In genomic region chr3:50224390-50225114, GRCm38 (mm10) we compare ENCODE assay signal across 25 mouse cellular contexts.
DNase-seq lines count a peak whose midpoint lies in the region; ATAC-seq and TF ChIP-seq lines count a peak whose summit lies in the region.
"Had no signal": no experiment of that assay in that cellular context is flagged by ENCODE, and none has a peak within 500 bp of the region (broad histone marks: within the 10 kb centered on the region; RNA-seq: fewer than 3 reads in every experiment).

No protein-coding gene starts in this region.

- DNase-seq in kidney, adult 9 months: no peak
- peak; percentile 5 for DNase-seq in lung, embryonic 14.5 days
- DNase-seq in lung, adult 18-20 months: no peak
- no peak for DNase-seq in MEL (ENCODE audit: low read depth, low spot score)
- DNase-seq: adrenal gland, adult 2 months; adrenal gland, postnatal 14 days; cerebellum, adult 11 months; cerebellum, adult 2 months; cerebellum, adult 9-11 months; cerebellum, postnatal 25 days; gastrocnemius, postnatal 10 days; gastrocnemius, postnatal 36 days; heart, adult 2 months; heart, postnatal 14 days; heart, postnatal 4 days had no signal

- TF ChIP-seq RAD21 in MEL (IDR thresholded peaks at IDR 0.05; ENCODE audit: low read depth, low read length): no peak

- H3K4me1 ChIP-seq in kidney, embryonic 14.5 days (ENCODE audit: control insufficient read depth, insufficient read depth, low read length): no peaks in the 10 kb centered on the region
- H3K4me1 ChIP-seq in lung, embryonic 14.5 days (ENCODE audit: insufficient read depth): no peaks in the 10 kb centered on the region; the same call in 1 of the 2 replicates
- H3K4me1 ChIP-seq in MEL (ENCODE audit: control insufficient read depth in 1 of 2, insufficient read depth in 2 of 2, low read length in 2 of 2): no peaks in the 10 kb centered on the region
- no peaks in the 10 kb centered on the region for H3K4me1 ChIP-seq in intestine, embryonic 15.5 days (replicated peaks)
- H3K4me1 ChIP-seq: forebrain, embryonic 10.5 days; forebrain, embryonic 13.5 days; heart, embryonic 10.5 days; heart, embryonic 13.5 days; hindbrain, embryonic 15.5 days had no signal

- H3K9me3 ChIP-seq in kidney, embryonic 14.5 days (ENCODE audit: control insufficient read depth, low read length): no peaks in the 10 kb centered on the region
- H3K9me3 ChIP-seq in lung, embryonic 14.5 days (ENCODE audit: low read depth, low read length): no peaks in the 10 kb centered on the region
- no peaks in the 10 kb centered on the region for H3K9me3 ChIP-seq in MEL (replicated peaks; ENCODE audit: insufficient read depth, low read length)
- no peaks in the 10 kb centered on the region for H3K9me3 ChIP-seq in intestine, embryonic 15.5 days
- H3K9me3 ChIP-seq: forebrain, embryonic 10.5 days; forebrain, embryonic 13.5 days; G1E; heart, embryonic 10.5 days; heart, embryonic 13.5 days; hindbrain, embryonic 15.5 days had no signal

- 43% methylated on average over 2 of the region's 2 CpGs for WGBS in kidney, embryonic 14.5 days
- WGBS in lung, embryonic 14.5 days: 33% methylated on average over 2 of the region's 2 CpGs
- 68% methylated on average over 2 of the region's 2 CpGs for WGBS in intestine, embryonic 15.5 days

- no peaks in the 10 kb centered on the region for H3K27me3 ChIP-seq in kidney, embryonic 14.5 days (ENCODE audit: control insufficient read depth, insufficient read depth, low read length)
- H3K27me3 ChIP-seq in lung, embryonic 14.5 days (ENCODE audit: insufficient read depth, low read length): no peaks in the 10 kb centered on the region
- no peaks in the 10 kb centered on the region for H3K27me3 ChIP-seq in MEL (ENCODE audit: control insufficient read depth in 1 of 2, insufficient read depth in 2 of 2, low read length in 2 of 2)
- no peaks in the 10 kb centered on the region for H3K27me3 ChIP-seq in intestine, embryonic 15.5 days (replicated peaks)
- H3K27me3 ChIP-seq: forebrain, embryonic 13.5 days; heart, embryonic 13.5 days; hindbrain, embryonic 15.5 days had no signal

- no peak overlapping the region for H3K9ac ChIP-seq in kidney, embryonic 14.5 days (ENCODE audit: low read depth, low read length)
- no peak overlapping the region for H3K9ac ChIP-seq in lung, embryonic 14.5 days
- no peak overlapping the region for H3K9ac ChIP-seq in MEL (ENCODE audit: control insufficient read depth, low read depth, low read length, poor library complexity, severe bottlenecking)
- H3K9ac ChIP-seq in intestine, embryonic 15.5 days: no peak overlapping the region
- H3K9ac ChIP-seq: forebrain, embryonic 13.5 days; heart, embryonic 13.5 days; hindbrain, embryonic 15.5 days had no signal

- H3K79me2 ChIP-seq in MEL (ENCODE audit: control insufficient read depth, insufficient read depth, low read length, poor library complexity): no peaks in the 10 kb centered on the region

- no peak for TF ChIP-seq POLR2A in MEL (IDR thresholded peaks at IDR 0.05; ENCODE audit: control insufficient read depth in 1 of 2, insufficient read depth in 1 of 2, low read depth in 1 of 2, low read length in 2 of 2, poor library complexity in 1 of 2)

- peak; percentile 73; the same call in 1 of the 2 replicates for ATAC-seq in kidney, embryonic 14.5 days (ENCODE audit: low FRiP score, low TSS enrichment)
- no peak for ATAC-seq in lung, embryonic 14.5 days (ENCODE audit: insufficient read depth)
- no peak for ATAC-seq in intestine, embryonic 15.5 days
- ATAC-seq: CD4-positive, CD25-positive, alpha-beta regulatory T cell, adult 4 months; forebrain, embryonic 13.5 days; forebrain, embryonic 16.5 days had no signal

- TF ChIP-seq EP300 in MEL (IDR thresholded peaks at IDR 0.05; ENCODE audit: low read depth in 1 of 2, low read length in 2 of 2): no peak

- no peak overlapping the region for H3K27ac ChIP-seq in kidney, embryonic 14.5 days (ENCODE audit: low read depth, low read length)
- H3K27ac ChIP-seq in lung, embryonic 14.5 days (ENCODE audit: low read depth): no peak overlapping the region
- H3K27ac ChIP-seq in MEL (ENCODE audit: control insufficient read depth, low read depth, low read length): no peak overlapping the region
- H3K27ac ChIP-seq in intestine, embryonic 15.5 days: no peak overlapping the region
- H3K27ac ChIP-seq: forebrain, embryonic 10.5 days; forebrain, embryonic 13.5 days; heart, adult 2 months; heart, embryonic 10.5 days; heart, embryonic 13.5 days; hindbrain, embryonic 15.5 days had no signal

- H3K4me3 ChIP-seq in kidney, embryonic 14.5 days (ENCODE audit: low read length): no peak overlapping the region
- no peak overlapping the region for H3K4me3 ChIP-seq in lung, embryonic 14.5 days (ENCODE audit: low read depth, low read length)
- no peak overlapping the region for H3K4me3 ChIP-seq in MEL (ENCODE audit: control insufficient read depth in 1 of 2, insufficient read depth in 1 of 2, low read depth in 2 of 2, low read length in 2 of 2)
- no peak overlapping the region for H3K4me3 ChIP-seq in intestine, embryonic 15.5 days (replicated peaks)
- H3K4me3 ChIP-seq: forebrain, embryonic 10.5 days; forebrain, embryonic 13.5 days; heart, adult 2 months; heart, embryonic 10.5 days; heart, embryonic 13.5 days; hindbrain, embryonic 15.5 days had no signal

- H3K4me2 ChIP-seq in kidney, embryonic 14.5 days (replicated peaks; ENCODE audit: low read depth, low read length): no peak overlapping the region
- no peak overlapping the region for H3K4me2 ChIP-seq in lung, embryonic 14.5 days
- no peak overlapping the region for H3K4me2 ChIP-seq in intestine, embryonic 15.5 days (replicated peaks)
- H3K4me2 ChIP-seq: forebrain, embryonic 13.5 days; heart, embryonic 13.5 days; hindbrain, embryonic 15.5 days had no signal

- TF ChIP-seq CTCF in lung, embryonic 14.5 days (IDR thresholded peaks at IDR 0.05; ENCODE audit: low read depth): no peak
- no peak for TF ChIP-seq CTCF in MEL (IDR thresholded peaks at IDR 0.05 in 2 of 3, conservative IDR thresholded peaks at IDR 0.05 in 1 of 3; ENCODE audit: control insufficient read depth in 1 of 3, insufficient read depth in 1 of 3, low read depth in 2 of 3, low read length in 3 of 3, poor library complexity in 1 of 3, severe bottlenecking in 1 of 3)

- no peaks in the 10 kb centered on the region for H3K36me3 ChIP-seq in kidney, embryonic 14.5 days (ENCODE audit: control insufficient read depth, insufficient read depth, low read length)
- no peaks in the 10 kb centered on the region for H3K36me3 ChIP-seq in lung, embryonic 14.5 days (ENCODE audit: insufficient read depth)
- H3K36me3 ChIP-seq in MEL (ENCODE audit: control insufficient read depth in 1 of 2, insufficient read depth in 2 of 2, low read length in 2 of 2): no peaks in the 10 kb centered on the region
- no peaks in the 10 kb centered on the region for H3K36me3 ChIP-seq in intestine, embryonic 15.5 days
- H3K36me3 ChIP-seq: forebrain, embryonic 10.5 days; G1E; heart, embryonic 10.5 days; heart, embryonic 13.5 days; hindbrain, embryonic 15.5 days had no signal

TF ChIP-seq in MEL, 35 proteins besides CTCF, POLR2A, EP300 and RAD21:
- TF ChIP-seq ZMIZ1 (IDR thresholded peaks at IDR 0.05; ENCODE audit: low read depth, low read length) (no peak), KAT2A (conservative IDR thresholded peaks at IDR 0.05; ENCODE audit: low read depth, low read length) (no peak), GABPA (IDR thresholded peaks at IDR 0.05; ENCODE audit: low read depth, low read length) (no peak), MAFK (IDR thresholded peaks at IDR 0.05; ENCODE audit: borderline replicate concordance, low read depth, low read length) (peak; percentile 14; the same call in 1 of the 2 replicates)
